Mouse (Mus musculus) E14TG2a.4 (cell line): ENCODE measurements around the gene Clic3.

Experiments used
- H3K27me3 ChIP-seq: 2 replicates; pipeline ENCODE4 v1.6.1; 2014; ENCODE audit warnings: low read length, control low read depth; ENCODE audit not compliant: insufficient read depth
- H3K36me3 ChIP-seq: 2 replicates; pipeline ENCODE4 v1.6.1; 2014; ENCODE audit warnings: low read length, control low read depth; ENCODE audit not compliant: insufficient read depth
- H3K4me1 ChIP-seq: replicated peaks from 2 replicates; pipeline ENCODE4 v1.6.1; 2014; ENCODE audit warnings: low read depth, low read length, control low read depth
- H3K4me3 ChIP-seq: replicated peaks from 2 replicates; pipeline ENCODE4 v1.5.1; 2014; ENCODE audit warnings: mild to moderate bottlenecking, low read length
- H3K9me3 ChIP-seq: 2 replicates; pipeline ENCODE4 v1.6.1; 2014; ENCODE audit warnings: low read length, control low read depth
- CTCF ChIP-seq: conservative IDR thresholded peaks from 2 replicates; pipeline ENCODE4 v1.5.1; 2014; ENCODE audit warnings: low read length
- NANOG ChIP-seq: IDR thresholded peaks from 2 replicates; pipeline ENCODE4 v1.6.1; 2014; ENCODE audit warnings: borderline replicate concordance, low read length, mixed read lengths
- POU5F1 ChIP-seq: IDR thresholded peaks from 2 replicates; pipeline ENCODE4 v1.6.1; 2014; ENCODE audit warnings: low read length, borderline replicate concordance

Clic3 gene

GRCm38 (mm10) chr2:25498622-25499478 lies 42.2 kb downstream of the Clic3 start:
- H3K9me3 ChIP-seq: no peaks in the 10 kb centered on the region
- peaks cover 13% of the 10 kb centered on the region for H3K36me3 ChIP-seq
- TF ChIP-seq NANOG (no peak), CTCF (no peak), POU5F1 (no peak)
- no peaks in the 10 kb centered on the region for H3K27me3 ChIP-seq
- no peak overlapping the region for H3K4me3 ChIP-seq
- H3K4me1 ChIP-seq: peaks cover 62% of the 10 kb centered on the region

DNA sequence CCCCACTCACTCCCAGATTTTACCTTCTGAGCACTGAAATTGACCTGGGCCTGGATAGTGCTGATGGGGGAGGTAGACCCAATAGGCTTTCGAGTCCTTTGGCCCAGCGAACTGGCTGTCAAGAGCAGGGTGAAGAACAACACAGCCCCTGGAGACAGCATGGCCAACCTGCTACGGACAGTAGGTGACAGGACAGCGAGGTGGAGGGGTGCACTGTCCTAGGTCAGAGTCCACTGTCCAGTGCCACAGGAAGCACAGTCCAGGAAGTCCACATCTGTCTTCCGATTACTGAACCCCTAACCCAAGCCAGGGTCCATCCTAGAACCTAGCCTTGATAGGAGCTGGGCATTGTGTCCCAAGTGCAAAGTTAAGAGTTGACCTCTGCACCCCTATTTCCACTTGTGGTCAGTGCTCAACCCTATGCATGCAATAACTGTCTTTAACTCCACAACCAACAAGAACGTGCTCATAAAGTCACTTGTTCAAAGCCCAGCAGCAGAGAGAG lies 43.5 kb downstream of the Clic3 start:
- H3K9me3 ChIP-seq: no peaks in the 10 kb centered on the region
- TF ChIP-seq POU5F1 (no peak), CTCF (no peak), NANOG (no peak)
- H3K4me3 ChIP-seq: peak overlapping the region; percentile 93
- peaks cover 25% of the 10 kb centered on the region for H3K36me3 ChIP-seq
- H3K4me1 ChIP-seq: peaks cover 68% of the 10 kb centered on the region
- H3K27me3 ChIP-seq: no peaks in the 10 kb centered on the region

- Histone ChIP-seq H3K9me3 (no peaks in the 10 kb centered on the region), H3K27me3 (no peaks in the 10 kb centered on the region), H3K36me3 (peaks cover 31% of the 10 kb centered on the region), H3K4me1 (peaks cover 68% of the 10 kb centered on the region), H3K4me3 (peak within 1 kb of the TSS; percentile 93)
- no peak for TF ChIP-seq NANOG
- TF ChIP-seq POU5F1: no peak
These were observed 44.2 kb downstream of the Clic3 start, which contains the start of gene Fbxw5 for GRCm38 (mm10) chr2:25500576-25501405. TSS of gene Fbxw5 (plus strand) at chr2:25500750.

DNA sequence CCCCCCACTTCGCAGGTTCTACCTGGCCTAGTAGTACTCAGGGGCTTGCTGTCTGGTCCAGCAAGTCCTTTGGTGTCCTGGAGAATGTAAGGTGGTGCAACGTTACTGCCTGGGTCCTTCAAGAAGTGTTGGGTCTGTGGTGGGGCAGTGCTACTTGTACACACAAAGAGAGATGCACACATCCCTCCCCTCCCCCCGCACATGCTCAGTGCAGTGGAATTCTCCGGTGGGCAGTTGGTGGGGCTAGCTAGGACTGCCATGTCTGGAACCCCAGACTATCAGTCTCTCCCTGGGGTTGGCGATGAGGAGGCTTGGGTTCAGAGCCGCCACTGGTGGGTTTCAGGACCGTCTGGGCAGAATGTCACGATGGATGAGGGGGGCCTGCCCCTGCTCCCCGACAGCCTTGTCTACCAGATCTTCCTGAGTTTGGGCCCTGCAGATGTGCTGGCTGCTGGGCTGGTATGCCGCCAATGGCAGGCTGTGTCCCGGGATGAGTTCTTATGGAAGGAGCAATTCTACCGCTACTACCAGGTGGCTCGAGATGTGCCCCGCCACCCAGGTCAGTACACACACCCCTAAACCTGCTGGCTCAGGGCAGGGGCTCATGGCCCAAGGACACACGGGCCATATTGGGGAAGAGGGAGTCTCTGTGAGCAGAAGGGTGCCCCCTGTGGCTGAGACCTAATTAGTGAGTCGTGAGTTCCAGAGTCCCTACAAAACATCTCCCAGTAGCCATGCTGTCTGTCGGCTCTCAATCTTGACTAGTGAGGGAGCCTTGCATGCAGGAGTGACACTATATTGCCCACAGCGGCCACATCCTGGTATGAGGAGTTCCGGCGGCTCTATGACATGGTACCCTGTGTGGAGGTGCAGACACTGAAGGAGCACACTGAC lies 45.2 kb downstream of the Clic3 start, which contains the start of gene C8g:
C8g (minus strand) TSS at position 127 of the 894 bp plus-strand sequence.
- Histone ChIP-seq H3K27me3 (no peaks in the 10 kb centered on the region), H3K4me3 (peak within 1 kb of the TSS; percentile 93), H3K9me3 (no peaks in the 10 kb centered on the region), H3K36me3 (peaks cover 31% of the 10 kb centered on the region), H3K4me1 (peaks cover 68% of the 10 kb centered on the region)
- no peak for TF ChIP-seq CTCF
- no peak for TF ChIP-seq NANOG
- TF ChIP-seq POU5F1: no peak

- peaks cover 61% of the 10 kb centered on the region for H3K4me1 ChIP-seq
- no peaks in the 10 kb centered on the region for H3K27me3 ChIP-seq
- peaks cover 31% of the 10 kb centered on the region for H3K36me3 ChIP-seq
- H3K9me3 ChIP-seq: no peaks in the 10 kb centered on the region
- TF ChIP-seq NANOG: no peak
- TF ChIP-seq POU5F1: no peak
- no peak for TF ChIP-seq CTCF
- peak overlapping the region; percentile 93 for H3K4me3 ChIP-seq
These were observed 46.1 kb downstream of the Clic3 start for GRCm38 (mm10) chr2:25502726-25503125.

GRCm38 (mm10) chr2:25504538-25504937 lies 47.9 kb downstream of the Clic3 start:
- H3K4me3 ChIP-seq: no peak overlapping the region
- no peak for TF ChIP-seq POU5F1
- no peak for TF ChIP-seq CTCF
- TF ChIP-seq NANOG: no peak

GRCm38 (mm10) chr2:25505000-25505399 lies 48.4 kb downstream of the Clic3 start:
- Histone ChIP-seq H3K27me3 (no peaks in the 10 kb centered on the region), H3K9me3 (no peaks in the 10 kb centered on the region), H3K4me1 (peaks cover 39% of the 10 kb centered on the region), H3K36me3 (peaks cover 31% of the 10 kb centered on the region), H3K4me3 (no peak overlapping the region)
- no peak for TF ChIP-seq NANOG
- no peak for TF ChIP-seq CTCF
- TF ChIP-seq POU5F1: no peak

More at GRCm38 (mm10) chr2:25504538-25504937, 47.9 kb downstream of the Clic3 start:
- H3K4me1 ChIP-seq: peaks cover 44% of the 10 kb centered on the region
- H3K36me3 ChIP-seq: peaks cover 31% of the 10 kb centered on the region
- no peaks in the 10 kb centered on the region for H3K9me3 ChIP-seq
- H3K27me3 ChIP-seq: no peaks in the 10 kb centered on the region
